14 mouse cellular contexts compared by ENCODE assay signal in genomic region chr1:73905111-73905810, GRCm38 (mm10).
DNase-seq lines count a peak whose midpoint lies in the region; ATAC-seq and TF ChIP-seq lines count a peak whose summit lies in the region.
"Had no signal": no experiment of that assay in that cellular context is flagged by ENCODE, and none has a peak within 500 bp of the region (broad histone marks: within the 10 kb centered on the region; RNA-seq: fewer than 3 reads in every experiment).

No protein-coding gene starts in this region.

- H3K9ac ChIP-seq in heart, embryonic 13.5 days = peak overlapping the region; percentile 17
- H3K9ac ChIP-seq in stomach, postnatal 0 days (ENCODE audit: low read length) = no peak overlapping the region
- no peak overlapping the region for H3K9ac ChIP-seq in midbrain, embryonic 16.5 days (ENCODE audit: low read depth, low read length)
- H3K9ac ChIP-seq: embryonic facial prominence, embryonic 12.5 days; lung, embryonic 15.5 days; midbrain, embryonic 12.5 days; neural tube, embryonic 12.5 days had no signal

- no peak overlapping the region for H3K4me3 ChIP-seq in heart, embryonic 10.5 days
- no peak overlapping the region for H3K4me3 ChIP-seq in heart, embryonic 13.5 days
- H3K4me3 ChIP-seq in stomach, postnatal 0 days (ENCODE audit: low read depth, low read length) = no peak overlapping the region
- H3K4me3 ChIP-seq in midbrain, embryonic 16.5 days (ENCODE audit: low read depth, low read length) = no peak overlapping the region
- H3K4me3 ChIP-seq: embryonic facial prominence, embryonic 12.5 days; lung, embryonic 15.5 days; midbrain, embryonic 12.5 days; neural tube, embryonic 12.5 days had no signal

- 44% methylated on average over 10 of the region's 10 CpGs for WGBS in heart, embryonic 10.5 days
- WGBS in heart, embryonic 13.5 days = 47% methylated on average over 10 of the region's 10 CpGs
- WGBS in stomach, postnatal 0 days = 48% methylated on average over 10 of the region's 10 CpGs
- 68% methylated on average over 10 of the region's 10 CpGs for WGBS in midbrain, embryonic 16.5 days

- H3K36me3 ChIP-seq in heart, embryonic 10.5 days = peaks cover 5% of the 10 kb centered on the region; the same call in 1 of the 2 replicates
- peaks cover 31% of the 10 kb centered on the region for H3K36me3 ChIP-seq in heart, embryonic 13.5 days
- H3K36me3 ChIP-seq in stomach, postnatal 0 days (ENCODE audit: control insufficient read depth, insufficient read depth, low read length) = no peaks in the 10 kb centered on the region
- no peaks in the 10 kb centered on the region for H3K36me3 ChIP-seq in midbrain, embryonic 16.5 days (ENCODE audit: control insufficient read depth, insufficient read depth, low read length)
- H3K36me3 ChIP-seq: embryonic facial prominence, embryonic 12.5 days; midbrain, embryonic 12.5 days; neural tube, embryonic 12.5 days had no signal

- peak overlapping the region; percentile 60 for H3K27ac ChIP-seq in heart, embryonic 10.5 days
- H3K27ac ChIP-seq in heart, embryonic 13.5 days (replicated peaks) = peak overlapping the region; percentile 82
- no peak overlapping the region for H3K27ac ChIP-seq in stomach, postnatal 0 days (replicated peaks)
- H3K27ac ChIP-seq in midbrain, embryonic 16.5 days (ENCODE audit: low read length) = no peak overlapping the region
- H3K27ac ChIP-seq: embryonic facial prominence, embryonic 12.5 days; lung, embryonic 15.5 days; midbrain, embryonic 12.5 days; neural tube, embryonic 12.5 days had no signal

- H3K4me2 ChIP-seq in heart, embryonic 13.5 days = no peak overlapping the region
- H3K4me2 ChIP-seq in stomach, postnatal 0 days (replicated peaks; ENCODE audit: low read depth) = no peak overlapping the region
- no peak overlapping the region for H3K4me2 ChIP-seq in midbrain, embryonic 16.5 days (ENCODE audit: low read length)
- H3K4me2 ChIP-seq: embryonic facial prominence, embryonic 12.5 days; lung, embryonic 15.5 days; midbrain, embryonic 12.5 days; neural tube, embryonic 12.5 days had no signal

- DNase-seq in heart, embryonic 10.5 days (ENCODE audit: low spot score) = no peak
- DNase-seq in heart, postnatal 25 days (ENCODE audit: low spot score) = no peak
- peak; percentile 1 to 8 for DNase-seq in spleen, postnatal 10 days (ENCODE audit: low spot score in 2 of 2)
- DNase-seq in spleen, adult 18-20 months = no peak
- DNase-seq in stomach, postnatal 0 days (ENCODE audit: low spot score) = peak; percentile 13
- DNase-seq in cerebellum, adult 11-12 months = no peak
- DNase-seq: cerebellum, adult 9-10 months had no signal

- H3K9me3 ChIP-seq in heart, embryonic 10.5 days = no peaks in the 10 kb centered on the region
- 0 out of 2 replicates have a peak, but pooled peaks cover 3% of the 10 kb centered on the region for H3K9me3 ChIP-seq in heart, embryonic 13.5 days
- H3K9me3 ChIP-seq in stomach, postnatal 0 days (ENCODE audit: control insufficient read depth, low read length) = no peaks in the 10 kb centered on the region
- no peaks in the 10 kb centered on the region for H3K9me3 ChIP-seq in midbrain, embryonic 16.5 days (replicated peaks; ENCODE audit: control insufficient read depth, low read length, poor library complexity, severe bottlenecking)
- H3K9me3 ChIP-seq: lung, embryonic 15.5 days; midbrain, embryonic 12.5 days; neural tube, embryonic 12.5 days had no signal

- no peak for TF ChIP-seq EP300 in stomach, postnatal 0 days (optimal IDR thresholded peaks at IDR 0.05)

- TF ChIP-seq CTCF in stomach, postnatal 0 days (IDR thresholded peaks at IDR 0.05; ENCODE audit: low read depth) = no peak

- ATAC-seq in heart, embryonic 13.5 days (ENCODE audit: extremely low read depth, insufficient number of reproducible peaks, low FRiP score, low TSS enrichment) = no peak
- ATAC-seq in stomach, postnatal 0 days (ENCODE audit: low FRiP score, low TSS enrichment) = no peak
- ATAC-seq in midbrain, embryonic 16.5 days = no peak
- ATAC-seq: forebrain, embryonic 14.5 days had no signal

- intact Hi-C loops in heart, postnatal 25 days (cut with DNase I) = no loop called here

- H3K4me1 ChIP-seq in heart, embryonic 10.5 days = peaks cover 46% of the 10 kb centered on the region
- H3K4me1 ChIP-seq in heart, embryonic 13.5 days = peaks cover 39% of the 10 kb centered on the region
- H3K4me1 ChIP-seq in stomach, postnatal 0 days (replicated peaks; ENCODE audit: control insufficient read depth, insufficient read depth) = no peaks in the 10 kb centered on the region
- peaks cover 6% of the 10 kb centered on the region; the same call in 1 of the 2 replicates for H3K4me1 ChIP-seq in midbrain, embryonic 16.5 days (ENCODE audit: control insufficient read depth, insufficient read depth, low read length)
- H3K4me1 ChIP-seq: midbrain, embryonic 12.5 days had no signal

- H3K27me3 ChIP-seq in heart, embryonic 10.5 days (ENCODE audit: insufficient read depth, poor library complexity, severe bottlenecking) = no peaks in the 10 kb centered on the region
- H3K27me3 ChIP-seq in heart, embryonic 13.5 days (replicated peaks) = no peaks in the 10 kb centered on the region
- no peaks in the 10 kb centered on the region for H3K27me3 ChIP-seq in stomach, postnatal 0 days (ENCODE audit: control insufficient read depth, insufficient read depth, low read length)
- no peaks in the 10 kb centered on the region for H3K27me3 ChIP-seq in midbrain, embryonic 16.5 days (ENCODE audit: control insufficient read depth, insufficient read depth, low read depth, low read length)
- H3K27me3 ChIP-seq: embryonic facial prominence, embryonic 12.5 days; lung, embryonic 15.5 days; midbrain, embryonic 12.5 days; neural tube, embryonic 12.5 days had no signal

Comparison
In these comparisons a context has a peak if more than half of its experiments do, and no peak if none do; other contexts are left out.
1. DNase-seq: peak in spleen, postnatal 10 days (2 of 2) and stomach, postnatal 0 days (single experiment); none in heart, embryonic 10.5 days (single experiment), heart, postnatal 25 days (single experiment), spleen, adult 18-20 months (0 of 2) and cerebellum, adult 11-12 months (single experiment).
2. H3K27ac ChIP-seq: peak in heart, embryonic 10.5 days (single experiment) and heart, embryonic 13.5 days (single experiment); none in stomach, postnatal 0 days (single experiment) and midbrain, embryonic 16.5 days (single experiment).